Comparison of ENCODE assay signal across 8 mouse cellular contexts in the genomic region with DNA sequence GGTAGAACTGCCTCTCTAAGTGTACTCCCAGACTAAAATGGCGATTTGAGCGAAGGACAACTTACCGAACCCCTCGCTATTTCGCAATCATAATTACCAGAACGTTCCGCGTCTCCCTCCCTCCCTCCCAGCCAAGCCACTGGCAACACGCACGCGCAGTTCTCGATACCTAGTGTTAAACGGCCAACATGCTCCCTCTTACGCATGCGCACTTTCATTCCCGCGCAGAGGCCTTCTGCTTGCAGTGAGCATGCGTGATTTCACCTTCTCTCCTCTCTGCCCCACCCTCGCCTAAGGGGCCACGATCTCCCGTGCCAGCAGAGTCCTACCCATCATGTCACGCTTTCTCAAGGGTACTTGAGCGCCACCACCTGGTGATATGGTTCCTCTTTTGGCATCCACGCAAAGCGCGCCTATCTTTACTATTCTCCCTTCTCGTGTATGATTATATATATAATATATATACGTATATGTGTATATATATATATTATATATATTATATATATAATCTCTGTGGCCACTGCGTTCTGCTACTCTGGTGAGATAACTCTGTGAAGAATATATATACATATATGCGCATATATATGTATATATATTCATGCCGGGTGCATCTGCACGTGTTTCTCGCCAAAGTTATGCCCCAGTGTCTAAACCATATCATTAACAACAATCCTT. TPM values are rescaled to one million over a fixed set of nuclear protein-coding genes. Genes with fewer than 3 reads are reported as not detected.
A peak's percentile ranks its signal among the peaks of the same experiment; 100 is the strongest.
DNase-seq lines count a peak whose midpoint lies in the region; ATAC-seq and TF ChIP-seq lines count a peak whose summit lies in the region.

No protein-coding gene starts in this region.

- no peak for TF ChIP-seq POLR2A in bone marrow macrophage, adult 2 months (IDR thresholded peaks at IDR 0.05; ENCODE audit: borderline replicate concordance, low read depth, low read length)
- peak; percentile 68 for TF ChIP-seq POLR2A in embryonic fibroblast, embryonic 13.5 days (IDR thresholded peaks at IDR 0.05; ENCODE audit: low read depth, low read length)

- H3K9me3 ChIP-seq in kidney, embryonic 14.5 days (ENCODE audit: control insufficient read depth, low read length), result no peaks in the 10 kb centered on the region
- no peaks in the 10 kb centered on the region for H3K9me3 ChIP-seq in limb, embryonic 15.5 days

- peak; percentile 95 for DNase-seq in A20 (ENCODE audit: low read depth, low spot score)
- peak; percentile 96 to 98 for DNase-seq in heart, adult 9 months (ENCODE audit: low spot score in 2 of 2)
- DNase-seq in monocyte, adult 2 months (ENCODE audit: low read depth in 1 of 2, low spot score in 2 of 2), result peak; percentile 89 to 90
- peak; percentile 96 to 98 for DNase-seq in spleen, postnatal 36 days (ENCODE audit: low spot score in 2 of 2)

- no peaks in the 10 kb centered on the region for H3K36me3 ChIP-seq in kidney, embryonic 14.5 days (ENCODE audit: control insufficient read depth, insufficient read depth, low read length)
- no peaks in the 10 kb centered on the region for H3K36me3 ChIP-seq in limb, embryonic 15.5 days

- peak overlapping the region; percentile 76 for H3K9ac ChIP-seq in kidney, embryonic 14.5 days (ENCODE audit: low read depth, low read length)
- H3K9ac ChIP-seq in limb, embryonic 15.5 days, result peak overlapping the region; percentile 52; the same call in 1 of the 2 replicates

- peak overlapping the region; percentile 85 for H3K4me3 ChIP-seq in bone marrow macrophage, adult 2 months (ENCODE audit: insufficient read depth, low read length)
- peak overlapping the region; percentile 78 for H3K4me3 ChIP-seq in embryonic fibroblast, embryonic 13.5 days (ENCODE audit: insufficient read depth, low read length)
- H3K4me3 ChIP-seq in kidney, embryonic 14.5 days (ENCODE audit: low read length), result peak overlapping the region; percentile 51
- peak overlapping the region; percentile 49 for H3K4me3 ChIP-seq in limb, embryonic 15.5 days

- H3K27ac ChIP-seq in bone marrow macrophage, adult 2 months (ENCODE audit: insufficient read depth, low read depth, low read length), result peak overlapping the region; percentile 98
- peak overlapping the region; percentile 95 for H3K27ac ChIP-seq in embryonic fibroblast, embryonic 13.5 days (ENCODE audit: insufficient read depth, low read length)
- H3K27ac ChIP-seq in kidney, embryonic 14.5 days (ENCODE audit: low read depth, low read length), result peak overlapping the region; percentile 92
- H3K27ac ChIP-seq in limb, embryonic 15.5 days, result peak overlapping the region; percentile 93

- ATAC-seq in kidney, embryonic 14.5 days (ENCODE audit: low FRiP score, low TSS enrichment), result peak; percentile 94
- ATAC-seq in limb, embryonic 15.5 days (ENCODE audit: insufficient number of reproducible peaks, low FRiP score, low TSS enrichment, low read depth), result peak; percentile 94

- H3K4me1 ChIP-seq in bone marrow macrophage, adult 2 months (ENCODE audit: control insufficient read depth, insufficient read depth, low read length), result peaks cover 11% of the 10 kb centered on the region
- no peaks in the 10 kb centered on the region for H3K4me1 ChIP-seq in embryonic fibroblast, embryonic 13.5 days (ENCODE audit: control insufficient read depth, insufficient read depth, low read length)
- 0 out of 2 replicates have a peak, but pooled peaks cover 3% of the 10 kb centered on the region for H3K4me1 ChIP-seq in kidney, embryonic 14.5 days (ENCODE audit: control insufficient read depth, insufficient read depth, low read length)
- no peaks in the 10 kb centered on the region for H3K4me1 ChIP-seq in limb, embryonic 15.5 days

- WGBS in kidney, embryonic 14.5 days, result 3% methylated on average over 33 of the region's 33 CpGs
- whole genome bisulfite sequencing in limb, embryonic 15.5 days, result 1% methylated on average over 33 of the region's 33 CpGs

- no peak for TF ChIP-seq CTCF in bone marrow macrophage, adult 2 months (IDR thresholded peaks at IDR 0.05; ENCODE audit: low read depth, low read length)
- peak; percentile 57; the same call in 1 of the 2 replicates for TF ChIP-seq CTCF in embryonic fibroblast, embryonic 13.5 days (IDR thresholded peaks at IDR 0.05; ENCODE audit: borderline replicate concordance, insufficient read depth, low read length)

- H3K4me2 ChIP-seq in kidney, embryonic 14.5 days (replicated peaks; ENCODE audit: low read depth, low read length), result peak overlapping the region; percentile 61
- H3K4me2 ChIP-seq in limb, embryonic 15.5 days, result peak overlapping the region; percentile 52

- H3K27me3 ChIP-seq in kidney, embryonic 14.5 days (ENCODE audit: control insufficient read depth, insufficient read depth, low read length), result no peaks in the 10 kb centered on the region
- no peaks in the 10 kb centered on the region for H3K27me3 ChIP-seq in limb, embryonic 15.5 days

RNA-seq across cellular contexts. Expression of gene Zcchc13, which starts 8.0 kb away (rescaled TPM):
- not detected in 2 replicates for polyA plus RNA-seq in bone marrow macrophage, adult 2 months (2012; ENCODE audit: insufficient read depth, insufficient read length, missing spikeins)
- polyA plus RNA-seq in embryonic fibroblast, embryonic 13.5 days (2011; ENCODE audit: insufficient read length, low read depth, missing spikeins), result not detected in 2 replicates
- polyA plus RNA-seq in kidney, embryonic 14.5 days (2014; fragmentation: Nextera tagmentation; extraction: Ambion mirVana), result not detected in 2 replicates
- not detected in 2 replicates for polyA plus RNA-seq in limb, embryonic 15.5 days (2015; fragmentation: Nextera tagmentation; extraction: Ambion mirVana)

Comparison
In these comparisons a context has a peak if more than half of its experiments do, and no peak if none do; other contexts are left out.
1. Peak in every context shown above with its lines: DNase-seq, ATAC-seq, H3K4me3 ChIP-seq and H3K27ac ChIP-seq.